Mouse (Mus musculus): Measurements from ENCODE around the gene Kpnb1. TPM values are rescaled to one million over a fixed set of nuclear protein-coding genes. Genes with fewer than 3 reads are reported as not detected.

The Kpnb1 gene
- polyA plus RNA-seq, 1 experiment from 2014 or later: 59.7 TPM

GRCm38 (mm10) chr11:97123282-97123890 lies 64.3 kb downstream of the Kpnb1 start:
- no peak for ATAC-seq (ENCODE audit: insufficient number of reproducible peaks, insufficient read depth, low FRiP score, low TSS enrichment, low read depth)
- Histone ChIP-seq H3K27ac (no peak overlapping the region), H3K9me3 (no peaks in the 10 kb centered on the region), H3K36me3 (no peaks in the 10 kb centered on the region), H3K27me3 (peaks cover 24% of the 10 kb centered on the region), H3K9ac (no peak overlapping the region), H3K4me3 (no peak overlapping the region), H3K4me2 (no peak overlapping the region; the same call in 1 of the 2 replicates), H3K4me1 (peaks cover 35% of the 10 kb centered on the region)
- 10% methylated on average over 11 of the region's 11 CpGs for WGBS

GRCm38 (mm10) chr11:97120641-97121040 lies 67.0 kb downstream of the Kpnb1 start:
- 49% methylated on average over 3 of the region's 3 CpGs for WGBS
- peaks cover 18% of the 10 kb centered on the region for H3K4me1 ChIP-seq
- no peak for ATAC-seq (ENCODE audit: insufficient number of reproducible peaks, insufficient read depth, low FRiP score, low TSS enrichment, low read depth)
- H3K9ac ChIP-seq: peak overlapping the region; percentile 46; the same call in 1 of the 2 replicates
- H3K36me3 ChIP-seq: no peaks in the 10 kb centered on the region
- H3K4me2 ChIP-seq: no peak overlapping the region
- peaks cover 41% of the 10 kb centered on the region for H3K27me3 ChIP-seq
- H3K4me3 ChIP-seq: no peak overlapping the region
- H3K27ac ChIP-seq: no peak overlapping the region
- no peaks in the 10 kb centered on the region for H3K9me3 ChIP-seq

GRCm38 (mm10) chr11:97120221-97120620 lies 67.5 kb downstream of the Kpnb1 start:
- H3K4me2 ChIP-seq: no peak overlapping the region
- no peaks in the 10 kb centered on the region for H3K36me3 ChIP-seq
- H3K27ac ChIP-seq: no peak overlapping the region
- WGBS: 46% methylated on average over 10 of the region's 10 CpGs
- H3K27me3 ChIP-seq: peaks cover 45% of the 10 kb centered on the region
- peaks cover 22% of the 10 kb centered on the region for H3K4me1 ChIP-seq
- H3K4me3 ChIP-seq: no peak overlapping the region
- no peaks in the 10 kb centered on the region for H3K9me3 ChIP-seq
- no peak for ATAC-seq (ENCODE audit: insufficient number of reproducible peaks, insufficient read depth, low FRiP score, low TSS enrichment, low read depth)
- no peak overlapping the region for H3K9ac ChIP-seq

GRCm38 (mm10) chr11:97115797-97116196 lies 71.9 kb downstream of the Kpnb1 start:
- Histone ChIP-seq H3K36me3 (no peaks in the 10 kb centered on the region), H3K4me3 (peak overlapping the region; percentile 48; the same call in 1 of the 2 replicates), H3K27me3 (peaks cover 78% of the 10 kb centered on the region), H3K9ac (no peak overlapping the region), H3K9me3 (no peaks in the 10 kb centered on the region), H3K4me1 (peaks cover 32% of the 10 kb centered on the region), H3K4me2 (peak overlapping the region; percentile 81), H3K27ac (no peak overlapping the region)
- 7% methylated on average over 11 of the region's 11 CpGs for WGBS
- ATAC-seq (ENCODE audit: insufficient number of reproducible peaks, insufficient read depth, low FRiP score, low TSS enrichment, low read depth): no peak

- Histone ChIP-seq H3K4me3 (peak within 1 kb of the TSS; percentile 48), H3K36me3 (no peaks in the 10 kb centered on the region), H3K27me3 (peaks cover 76% of the 10 kb centered on the region), H3K4me2 (peak within 1 kb of the TSS; percentile 81), H3K9ac (peak within 1 kb of the TSS; percentile 64), H3K4me1 (peaks cover 25% of the 10 kb centered on the region), H3K27ac (no peak within 1 kb of the TSS), H3K9me3 (no peaks in the 10 kb centered on the region)
- ATAC-seq (ENCODE audit: insufficient number of reproducible peaks, insufficient read depth, low FRiP score, low TSS enrichment, low read depth): no peak
- WGBS: under 1% methylated on average over 81 of the region's 87 CpGs
Measured at GRCm38 (mm10) chr11:97114671-97115601, 72.7 kb downstream of the Kpnb1 start, which contains the start of gene Tbx21. Gene Tbx21, minus strand, starts transcription at chr11:97115331.

GRCm38 (mm10) chr11:97112519-97113125 lies 75.1 kb downstream of the Kpnb1 start:
- Histone ChIP-seq H3K4me3 (no peak overlapping the region), H3K4me1 (peaks cover 25% of the 10 kb centered on the region), H3K9me3 (no peaks in the 10 kb centered on the region), H3K4me2 (no peak overlapping the region), H3K27me3 (peaks cover 61% of the 10 kb centered on the region), H3K9ac (no peak overlapping the region), H3K36me3 (no peaks in the 10 kb centered on the region), H3K27ac (no peak overlapping the region)
- WGBS: 82% methylated on average over 9 of the region's 9 CpGs
- no peak for ATAC-seq (ENCODE audit: insufficient number of reproducible peaks, insufficient read depth, low FRiP score, low TSS enrichment, low read depth)

Small RNA genes within 50 kb of the gene (microRNA-seq; reads per million reads assigned to microRNA genes)
- not detected for gene Mir7235

Other genes starting within 250 kb of the Kpnb1 start
- gene Pnpo, start 243.9 kb downstream of the Kpnb1 start, polyA plus RNA-seq (2015; fragmentation: Nextera tagmentation; extraction: Ambion mirVana): 19.9 and 27.9 TPM in 2 replicates
- 15.9 and 18.0 TPM in 2 replicates for gene Sp2, start 204.9 kb downstream of the Kpnb1 start, polyA plus RNA-seq (2015; fragmentation: Nextera tagmentation; extraction: Ambion mirVana)
- 2.1 and 3.3 TPM in 2 replicates for gene Sp6, start 174.5 kb downstream of the Kpnb1 start, polyA plus RNA-seq (2015; fragmentation: Nextera tagmentation; extraction: Ambion mirVana)
- 25.0 and 30.6 TPM in 2 replicates for gene Scrn2, start 157.9 kb downstream of the Kpnb1 start, polyA plus RNA-seq (2015; fragmentation: Nextera tagmentation; extraction: Ambion mirVana)
- gene Lrrc46, start 146.5 kb downstream of the Kpnb1 start, polyA plus RNA-seq (2015; fragmentation: Nextera tagmentation; extraction: Ambion mirVana): 0.72 and 1.5 TPM in 2 replicates
- gene Mrpl10, start 146.3 kb downstream of the Kpnb1 start, polyA plus RNA-seq (2015; fragmentation: Nextera tagmentation; extraction: Ambion mirVana): 82.0 and 82.7 TPM in 2 replicates
- 11.1 and 12.2 TPM in 2 replicates for gene Osbpl7, start 137.3 kb downstream of the Kpnb1 start, polyA plus RNA-seq (2015; fragmentation: Nextera tagmentation; extraction: Ambion mirVana)
- 0.08 and 0.10 TPM in 2 replicates for gene Tbx21, start 72.5 kb downstream of the Kpnb1 start, polyA plus RNA-seq (2015; fragmentation: Nextera tagmentation; extraction: Ambion mirVana)
- gene Tbkbp1, start 36.4 kb downstream of the Kpnb1 start, polyA plus RNA-seq (2015; fragmentation: Nextera tagmentation; extraction: Ambion mirVana): 7.8 and 8.5 TPM in 2 replicates
- 83.9 and 95.4 TPM in 2 replicates for gene Npepps, start 92.8 kb upstream of the Kpnb1 start, polyA plus RNA-seq (2015; fragmentation: Nextera tagmentation; extraction: Ambion mirVana)
- gene Mrpl45, start 127.8 kb upstream of the Kpnb1 start, polyA plus RNA-seq (2015; fragmentation: Nextera tagmentation; extraction: Ambion mirVana): 46.6 and 50.1 TPM in 2 replicates
- 0.15 and 0.21 TPM in 2 replicates for gene Gpr179, start 164.2 kb upstream of the Kpnb1 start, polyA plus RNA-seq (2015; fragmentation: Nextera tagmentation; extraction: Ambion mirVana)
- gene Socs7, start 174.7 kb upstream of the Kpnb1 start, polyA plus RNA-seq (2015; fragmentation: Nextera tagmentation; extraction: Ambion mirVana): 4.7 and 5.3 TPM in 2 replicates
- 7.7 and 8.4 TPM in 2 replicates for gene Arhgap23, start 227.7 kb upstream of the Kpnb1 start, polyA plus RNA-seq (2015; fragmentation: Nextera tagmentation; extraction: Ambion mirVana)

All from embryonic facial prominence, embryonic 13.5 days (tissue).